Mouse (Mus musculus) MEL (cell line): ENCODE results near the gene Rasd2. TPM values are rescaled to one million over a fixed set of nuclear protein-coding genes. Genes with fewer than 3 reads are reported as not detected.

Experiments
- DNase-seq: peaks from one replicate; pipeline ENCODE4 v3.0.0; 2011; ENCODE audit warnings: low read depth, low spot score
- H3K27ac ChIP-seq: 2 replicates; pipeline ENCODE4 v1.5.1; 2012; ENCODE audit warnings: low read depth, mild to moderate bottlenecking, control low read depth, low read length, moderate library complexity; ENCODE audit not compliant: control insufficient read depth
- H3K27me3 ChIP-seq, 2 experiments: fragments of 150-350 bp in 1 of 2; sonication (generic) in 1 of 2; 2 replicates each; pipeline ENCODE4 v1.6.1; 2012; ENCODE audit warnings: low read length in 2 of 2, mild to moderate bottlenecking in 2 of 2, improper control_type of control experiment in 1 of 2, moderate library complexity in 1 of 2; ENCODE audit not compliant: insufficient read depth in 2 of 2, control insufficient read depth in 1 of 2
- H3K36me3 ChIP-seq, 2 experiments: 2 replicates each; pipeline ENCODE4 v1.6.1; 2012 to 2014; ENCODE audit warnings: low read length in 2 of 2, improper control_type of control experiment in 1 of 2, inconsistent platforms in 1 of 2, mild to moderate bottlenecking in 1 of 2; ENCODE audit not compliant: insufficient read depth in 2 of 2, control insufficient read depth in 1 of 2
- H3K4me1 ChIP-seq, 2 experiments: fragments of 150-350 bp in 1 of 2; sonication (generic) in 1 of 2; 2 replicates each; pipeline ENCODE4 v1.6.1; 2012; ENCODE audit warnings: low read length in 2 of 2, improper control_type of control experiment in 1 of 2, mild to moderate bottlenecking in 1 of 2; ENCODE audit not compliant: insufficient read depth in 2 of 2, control insufficient read depth in 1 of 2
- H3K4me3 ChIP-seq, 2 experiments: fragments of 150-350 bp in 1 of 2; sonication (generic) in 1 of 2; 2 replicates each; pipeline ENCODE4 v1.5.1; 2012; ENCODE audit warnings: low read depth in 2 of 2, low read length in 2 of 2, mild to moderate bottlenecking in 2 of 2, moderate library complexity in 2 of 2, control low read depth in 1 of 2, improper control_type of control experiment in 1 of 2; ENCODE audit not compliant: control insufficient read depth in 1 of 2, insufficient read depth in 1 of 2
- H3K79me2 ChIP-seq: 2 replicates; pipeline ENCODE4 v1.6.1; 2012; ENCODE audit warnings: mild to moderate bottlenecking, low read length, moderate library complexity; ENCODE audit not compliant: control insufficient read depth, poor library complexity, insufficient read depth
- H3K9ac ChIP-seq: 2 replicates; pipeline ENCODE4 v1.6.1; 2012; ENCODE audit warnings: low read depth, mild to moderate bottlenecking, control low read depth, low read length, moderate library complexity; ENCODE audit not compliant: control insufficient read depth, poor library complexity, severe bottlenecking
- H3K9me3 ChIP-seq: fragments of 150-350 bp; sonication (generic); replicated peaks from 2 replicates; pipeline ENCODE4 v1.6.1; 2012; ENCODE audit warnings: mild to moderate bottlenecking, low read length, improper control_type of control experiment, moderate library complexity; ENCODE audit not compliant: insufficient read depth
- BHLHE40 ChIP-seq: IDR thresholded peaks from 2 replicates; pipeline ENCODE4 v1.6.1; 2012; ENCODE audit warnings: low read depth, mild to moderate bottlenecking, inconsistent platforms, low read length, improper control_type of control experiment, borderline replicate concordance
- CHD1 ChIP-seq: IDR thresholded peaks from 2 replicates; pipeline ENCODE4 v1.6.1; 2012; ENCODE audit warnings: low read depth, mild to moderate bottlenecking, inconsistent platforms, low read length, improper control_type of control experiment
- CTCF ChIP-seq, 3 experiments: IDR thresholded peaks in 2 of 3; conservative IDR thresholded peaks in 1 of 3; 2 replicates each; pipeline ENCODE4 v1.5.1; 2011 to 2012; ENCODE audit warnings: low read length in 3 of 3, low read depth in 2 of 3, mild to moderate bottlenecking in 2 of 3, improper control_type of control experiment in 1 of 3, inconsistent platforms in 1 of 3, mixed read lengths in 1 of 3, moderate library complexity in 1 of 3; ENCODE audit not compliant: control insufficient read depth in 1 of 3, insufficient read depth in 1 of 3, poor library complexity in 1 of 3, severe bottlenecking in 1 of 3
- E2F4 ChIP-seq: IDR thresholded peaks from 2 replicates; pipeline ENCODE4 v1.6.1; 2011; ENCODE audit warnings: low read depth, low read length, improper control_type of control experiment, borderline replicate concordance
- ELF1 ChIP-seq: IDR thresholded peaks from 2 replicates; pipeline ENCODE4 v1.6.1; 2014; ENCODE audit warnings: low read depth, mild to moderate bottlenecking, inconsistent platforms, low read length, improper control_type of control experiment, moderate library complexity
- ETS1 ChIP-seq: IDR thresholded peaks from 2 replicates; pipeline ENCODE4 v1.6.1; 2012; ENCODE audit warnings: low read depth, mild to moderate bottlenecking, inconsistent platforms, low read length, improper control_type of control experiment, moderate library complexity
- GATA1 ChIP-seq: IDR thresholded peaks from 2 replicates; pipeline ENCODE4 v1.6.1; 2011; ENCODE audit warnings: low read depth, low read length, improper control_type of control experiment
- HCFC1 ChIP-seq: IDR thresholded peaks from 2 replicates; pipeline ENCODE4 v1.6.1; 2012; ENCODE audit warnings: low read depth, mild to moderate bottlenecking, inconsistent platforms, low read length, improper control_type of control experiment, moderate library complexity
- JUND ChIP-seq: IDR thresholded peaks from 2 replicates; pipeline ENCODE4 v1.6.1; 2011; ENCODE audit warnings: low read depth, mild to moderate bottlenecking, improper control_type of control experiment, low read length
- KAT2A ChIP-seq: conservative IDR thresholded peaks from 2 replicates; pipeline ENCODE4 v1.6.1; 2012; ENCODE audit warnings: low read depth, low read length, improper control_type of control experiment, inconsistent platforms
- MAZ ChIP-seq: IDR thresholded peaks from 2 replicates; pipeline ENCODE4 v1.6.1; 2012; ENCODE audit warnings: low read depth, mild to moderate bottlenecking, inconsistent platforms, low read length, improper control_type of control experiment
- MXI1 ChIP-seq: IDR thresholded peaks from 2 replicates; pipeline ENCODE4 v1.6.1; 2011; ENCODE audit warnings: mild to moderate bottlenecking, low read depth, low read length, improper control_type of control experiment
- MYB ChIP-seq: IDR thresholded peaks from 2 replicates; pipeline ENCODE4 v1.6.1; 2011; ENCODE audit warnings: mild to moderate bottlenecking, low read depth, low read length, improper control_type of control experiment
- MYC ChIP-seq: IDR thresholded peaks from 2 replicates; pipeline ENCODE4 v1.6.1; 2011; ENCODE audit warnings: low read depth, mild to moderate bottlenecking, low read length, improper control_type of control experiment, moderate library complexity
- NRF1 ChIP-seq: IDR thresholded peaks from 2 replicates; pipeline ENCODE4 v1.6.1; 2014; ENCODE audit warnings: low read depth, mild to moderate bottlenecking, inconsistent platforms, low read length, improper control_type of control experiment, moderate library complexity; ENCODE audit not compliant: poor library complexity, insufficient read depth, severe bottlenecking
- POLR2A ChIP-seq, 2 experiments: IDR thresholded peaks; 2 replicates each; pipeline ENCODE4 v1.6.1; 2011 to 2012; ENCODE audit warnings: low read length in 2 of 2, mild to moderate bottlenecking in 2 of 2, control low read depth in 1 of 2, improper control_type of control experiment in 1 of 2, low read depth in 1 of 2, moderate library complexity in 1 of 2; ENCODE audit not compliant: control insufficient read depth in 1 of 2, insufficient read depth in 1 of 2, poor library complexity in 1 of 2
- POLR2AphosphoS2 ChIP-seq: IDR thresholded peaks from 2 replicates; pipeline ENCODE4 v1.6.1; 2011; ENCODE audit warnings: low read length, improper control_type of control experiment
- RAD21 ChIP-seq: IDR thresholded peaks from 2 replicates; pipeline ENCODE4 v1.6.1; 2011; ENCODE audit warnings: mild to moderate bottlenecking, low read depth, low read length, improper control_type of control experiment
- RCOR1 ChIP-seq: IDR thresholded peaks from 2 replicates; pipeline ENCODE4 v1.6.1; 2012; ENCODE audit warnings: low read depth, mild to moderate bottlenecking, inconsistent platforms, low read length, improper control_type of control experiment
- SIN3A ChIP-seq: IDR thresholded peaks from 2 replicates; pipeline ENCODE4 v1.6.1; 2012; ENCODE audit warnings: low read length, improper control_type of control experiment, inconsistent platforms
- SMC3 ChIP-seq: IDR thresholded peaks from 2 replicates; pipeline ENCODE4 v1.6.1; 2011; ENCODE audit warnings: low read depth, low read length, improper control_type of control experiment
- TBP ChIP-seq: IDR thresholded peaks from 2 replicates; pipeline ENCODE4 v1.8.0; 2011; ENCODE audit warnings: low read depth, low read length, improper control_type of control experiment
- TCF12 ChIP-seq: IDR thresholded peaks from 2 replicates; pipeline ENCODE4 v1.6.1; 2014; ENCODE audit warnings: low read depth, mild to moderate bottlenecking, inconsistent platforms, low read length, improper control_type of control experiment, moderate library complexity
- USF1 ChIP-seq: IDR thresholded peaks from 2 replicates; pipeline ENCODE4 v1.6.1; 2014; ENCODE audit warnings: low read depth, mild to moderate bottlenecking, inconsistent platforms, low read length, improper control_type of control experiment, moderate library complexity
- ZC3H11A ChIP-seq: IDR thresholded peaks from 2 replicates; pipeline ENCODE4 v1.6.1; 2012; ENCODE audit warnings: low read depth, mild to moderate bottlenecking, inconsistent platforms, low read length, improper control_type of control experiment
- ZMIZ1 ChIP-seq: IDR thresholded peaks from 2 replicates; pipeline ENCODE4 v1.6.1; 2012; ENCODE audit warnings: low read depth, mild to moderate bottlenecking, inconsistent platforms, low read length, improper control_type of control experiment, moderate library complexity
- polyA plus RNA-seq, 2 experiments: library from polyadenylated mRNA; stranded (reverse) in 1 of 2; unstranded in 1 of 2; fragments of >175 nt in 1 of 2; fragments of >200 nt in 1 of 2; gene quantifications; 2 replicates each; pipeline versions ENCODE4 v1.2.1 to v1.2.4; 2012; ENCODE audit warnings: low replicate concordance in 2 of 2, low read depth in 1 of 2; ENCODE audit not compliant: insufficient read length in 2 of 2, insufficient read depth in 1 of 2, missing spikeins in 1 of 2
- total RNA-seq: library from RNA; depleted of rRNA; stranded (reverse); fragments of 300-350 nt; gene quantifications from 2 replicates; pipeline ENCODE4 v1.2.3, GENCODE M21; 2012

The Rasd2 gene
- total and polyA plus RNA-seq, 3 experiments = not detected

DNA sequence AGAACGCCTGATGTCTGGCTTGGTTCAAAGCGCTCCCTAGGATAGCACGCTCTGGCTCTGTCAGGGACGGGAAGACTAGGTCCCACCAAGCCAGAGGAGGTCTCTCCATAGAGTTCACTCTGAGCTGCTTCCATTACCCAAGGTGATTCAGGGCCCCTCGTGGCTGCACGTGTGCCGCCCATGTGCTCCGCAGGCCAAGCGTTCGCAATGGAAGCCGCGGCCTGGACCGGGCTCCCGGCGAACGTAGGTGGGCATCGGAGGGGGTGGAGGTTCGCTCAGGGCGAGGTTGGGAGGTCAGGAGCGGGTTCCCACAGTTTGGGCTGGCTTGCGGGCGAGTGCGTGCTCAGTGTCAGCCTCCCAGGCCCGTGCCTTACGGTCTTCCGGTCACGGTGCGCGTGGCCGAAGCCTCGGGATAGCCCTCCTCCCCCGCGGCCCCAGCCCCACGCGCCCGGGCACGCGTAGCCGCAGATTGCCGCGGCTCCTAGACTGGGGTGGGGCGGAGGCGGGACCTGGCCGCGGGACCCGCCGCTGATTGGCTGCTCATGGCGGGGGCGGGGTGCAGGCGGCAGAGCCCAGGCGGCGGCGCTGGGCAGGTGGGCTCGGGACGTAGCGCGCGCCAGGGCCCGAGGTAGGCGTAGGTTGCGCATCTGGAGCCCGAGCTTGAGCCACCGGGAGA lies 975 bp upstream of the Rasd2 start:
- Histone ChIP-seq H3K4me3 (no peak overlapping the region), H3K36me3 (no peaks in the 10 kb centered on the region), H3K9me3 (no peaks in the 10 kb centered on the region), H3K27me3 (no peaks in the 10 kb centered on the region; a peak in 1 of 4 replicates), H3K27ac (no peak overlapping the region), H3K9ac (no peak overlapping the region)
- TF ChIP-seq SIN3A (no peak), HCFC1 (no peak), POLR2A (IDR thresholded peaks at IDR 0.05; ENCODE audit: control insufficient read depth in 1 of 2, insufficient read depth in 1 of 2, low read depth in 1 of 2, low read length in 2 of 2, poor library complexity in 1 of 2) (no peak), TBP (no peak), MYC (no peak), ZMIZ1 (no peak), KAT2A (no peak), CTCF (IDR thresholded peaks at IDR 0.05 in 2 of 3, conservative IDR thresholded peaks at IDR 0.05 in 1 of 3; ENCODE audit: control insufficient read depth in 1 of 3, insufficient read depth in 1 of 3, low read depth in 2 of 3, low read length in 3 of 3, poor library complexity in 1 of 3, severe bottlenecking in 1 of 3) (no peak), GATA1 (no peak), NRF1 (no peak), BHLHE40 (no peak), RAD21 (no peak), MYB (no peak), JUND (no peak), RCOR1 (no peak), TCF12 (no peak), ZC3H11A (no peak)
- TF ChIP-seq, all 39 proteins: peak for 0
- no peak for DNase-seq
- Histone ChIP-seq H3K79me2 (no peaks in the 10 kb centered on the region), H3K4me1 (no peaks in the 10 kb centered on the region)

DNA sequence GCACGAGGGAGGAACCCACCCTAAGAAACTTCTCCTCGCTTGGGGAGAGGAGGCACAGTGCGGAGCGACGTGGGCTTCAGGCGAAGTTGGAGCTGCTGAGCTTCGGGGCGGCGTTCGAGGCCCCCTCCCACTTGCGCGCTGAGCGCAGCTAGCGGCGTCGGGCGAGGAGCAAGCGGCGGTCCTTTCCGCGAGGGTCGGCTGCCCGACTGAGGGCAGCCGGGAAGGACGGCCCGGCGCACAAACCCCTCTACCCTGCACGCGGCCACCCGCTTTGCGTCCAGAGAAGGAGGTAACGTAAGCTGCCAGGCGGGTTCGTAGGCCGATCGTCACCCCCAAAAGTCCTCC lies 465 bp upstream of the Rasd2 start:
- no peak overlapping the region for H3K4me3 ChIP-seq

More for the DNA sequence above, 465 bp upstream of the Rasd2 start:
- no peaks in the 10 kb centered on the region for H3K4me1 ChIP-seq
- H3K36me3 ChIP-seq = no peaks in the 10 kb centered on the region
- H3K27ac ChIP-seq = no peak overlapping the region
- H3K27me3 ChIP-seq = no peaks in the 10 kb centered on the region; a peak in 1 of 4 replicates
- no peak for TF ChIP-seq SMC3
- no peak for TF ChIP-seq JUND
- no peak for TF ChIP-seq E2F4
- TF ChIP-seq MAZ = no peak
- TF ChIP-seq POLR2A (IDR thresholded peaks at IDR 0.05; ENCODE audit: control insufficient read depth in 1 of 2, insufficient read depth in 1 of 2, low read depth in 1 of 2, low read length in 2 of 2, poor library complexity in 1 of 2) = no peak
- no peak for TF ChIP-seq ETS1
- no peak for TF ChIP-seq ELF1
- TF ChIP-seq USF1 = no peak
- TF ChIP-seq MXI1 = no peak
- TF ChIP-seq CHD1 = no peak
- TF ChIP-seq POLR2AphosphoS2 = no peak
- TF ChIP-seq RCOR1 = no peak
- no peak for TF ChIP-seq ZC3H11A
- no peak overlapping the region for H3K9ac ChIP-seq
- no peaks in the 10 kb centered on the region for H3K79me2 ChIP-seq
- DNase-seq = no peak
- H3K9me3 ChIP-seq = no peaks in the 10 kb centered on the region
